Mouse (Mus musculus) induced T-regulatory cell, adult 2 months (primary cell): ENCODE measurements around the gene Hivep1.

Experiments used
- DNase-seq: peaks from one replicate; pipeline ENCODE4 v3.0.0-alpha.2; 2012; ENCODE audit warnings: low read depth

The Hivep1 gene

DNA sequence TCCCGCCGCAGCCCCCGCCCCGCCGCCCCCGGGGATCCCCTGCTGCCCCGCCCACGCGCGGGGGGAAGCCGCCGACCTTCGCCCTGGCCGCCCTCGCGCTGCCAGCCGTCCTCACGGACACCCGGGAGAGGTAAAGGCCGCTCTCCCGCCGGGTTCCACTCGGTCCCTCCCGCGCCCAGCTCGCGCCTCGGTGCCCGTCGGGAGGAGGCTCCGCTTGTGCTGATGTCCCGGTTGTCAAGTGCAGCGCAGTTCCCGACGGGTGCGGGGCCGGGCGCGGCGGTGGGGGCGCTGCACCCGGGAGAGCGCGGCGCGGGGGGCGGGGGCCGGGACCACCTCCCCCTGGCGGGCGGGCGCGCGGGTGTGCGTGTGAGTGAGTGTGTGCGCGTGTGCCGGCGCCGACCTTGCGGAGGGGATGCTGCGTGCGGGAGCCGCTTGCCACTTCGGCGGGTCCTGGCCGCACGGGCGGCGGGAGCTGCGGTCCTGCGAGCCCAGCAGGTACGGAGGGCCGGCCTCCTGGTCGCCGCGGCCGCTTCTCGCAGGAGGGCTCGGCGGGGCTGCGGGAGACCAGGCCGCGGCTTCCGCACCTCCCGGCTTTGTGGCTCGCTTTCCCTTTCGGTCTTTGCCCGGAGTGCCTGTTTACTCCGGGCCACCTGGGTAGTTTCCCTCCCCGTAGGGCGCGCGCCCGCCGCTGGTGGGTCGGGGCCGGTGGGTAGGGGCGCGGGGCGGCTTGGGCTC is at the start of gene Hivep1:
TSS of gene Hivep1 (plus strand) at position 61 of the 735 bp plus-strand sequence.
- DNase-seq = no peak

DNA sequence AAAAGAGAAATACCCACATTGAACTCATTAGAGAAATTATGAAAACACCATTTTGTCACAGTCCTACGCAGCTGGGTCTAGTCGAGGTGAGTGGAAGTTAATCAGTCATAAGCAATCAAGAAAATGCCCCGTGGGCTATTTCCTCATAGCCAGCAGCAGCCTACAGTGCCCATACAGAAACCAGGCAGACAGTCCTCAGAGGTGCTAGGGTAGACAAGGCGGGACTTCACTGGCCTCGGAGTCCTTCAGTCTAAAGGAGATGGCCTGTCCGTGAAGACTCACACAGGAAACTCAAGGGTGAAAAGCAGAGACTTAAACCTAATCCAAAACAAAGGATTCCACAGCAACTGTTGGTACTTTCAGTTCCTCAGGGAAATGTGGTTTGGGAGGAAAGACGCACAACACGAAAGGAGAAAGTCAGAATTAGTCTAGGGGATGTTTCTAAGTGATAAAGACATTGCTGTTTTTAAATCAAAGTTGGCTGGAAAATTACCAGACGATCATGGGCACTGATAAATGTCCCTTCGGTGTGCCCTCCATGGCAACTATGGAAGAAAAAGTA is 36.3 kb upstream of the Hivep1 start:
- DNase-seq = no peak

DNA sequence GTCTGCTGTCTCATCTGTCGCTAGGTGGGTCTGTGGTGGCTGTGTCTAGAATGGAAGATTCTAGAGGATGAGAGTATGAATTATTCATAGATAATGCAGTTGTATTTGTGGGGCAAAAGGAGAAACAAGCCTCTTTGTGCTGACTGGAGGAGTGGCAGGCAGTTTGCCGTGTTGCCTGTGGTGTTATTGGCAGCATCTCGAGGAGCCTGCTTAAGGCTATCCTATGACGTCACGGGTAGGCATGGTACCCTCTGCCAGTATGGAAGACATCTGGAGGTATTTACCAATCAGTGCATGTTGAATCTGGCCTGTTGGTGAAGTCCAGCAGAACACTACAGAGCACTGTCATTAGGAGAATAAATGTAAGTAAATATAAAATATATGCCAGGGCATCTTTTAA is 35.6 kb upstream of the Hivep1 start:
- DNase-seq = no peak

DNA sequence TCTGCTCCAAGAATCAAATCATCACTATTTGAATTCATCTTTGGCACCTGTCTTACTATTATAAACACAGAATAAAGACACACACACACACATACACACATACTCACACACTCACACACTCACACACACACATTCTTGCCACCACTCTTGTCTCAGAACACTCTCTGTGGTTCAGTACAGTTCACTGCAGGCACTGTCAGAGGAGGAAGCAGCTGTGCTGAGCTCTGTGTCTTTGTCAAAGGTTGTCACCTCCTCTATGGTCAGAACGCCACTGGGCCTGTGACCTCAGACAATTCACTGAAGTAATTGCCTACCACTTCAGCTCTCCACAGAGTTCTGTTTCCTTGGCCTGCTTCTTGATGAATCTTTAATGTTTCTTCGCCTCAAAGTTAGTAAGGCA is 33.5 kb upstream of the Hivep1 start:
- no peak for DNase-seq

DNA sequence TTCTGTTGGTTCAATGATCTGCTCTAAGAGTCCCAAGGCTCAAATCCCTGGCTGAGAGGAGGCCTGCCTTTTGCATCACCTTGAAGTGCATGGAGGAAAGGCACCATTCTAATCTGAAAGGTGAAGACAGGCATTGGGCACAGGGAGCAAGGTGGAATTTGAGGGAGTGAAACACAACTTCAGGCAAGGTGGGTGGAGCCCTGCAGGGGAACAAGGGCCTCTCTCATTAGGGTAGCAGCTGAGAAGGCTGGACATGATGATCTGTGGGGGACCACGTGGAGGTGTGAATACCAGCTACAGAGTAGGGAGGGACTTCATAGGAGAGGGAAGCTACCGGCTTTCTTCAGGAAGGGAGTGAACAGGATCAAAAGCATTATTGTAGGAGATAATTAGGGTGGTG is 10.6 kb upstream of the Hivep1 start:
- DNase-seq = no peak

DNA sequence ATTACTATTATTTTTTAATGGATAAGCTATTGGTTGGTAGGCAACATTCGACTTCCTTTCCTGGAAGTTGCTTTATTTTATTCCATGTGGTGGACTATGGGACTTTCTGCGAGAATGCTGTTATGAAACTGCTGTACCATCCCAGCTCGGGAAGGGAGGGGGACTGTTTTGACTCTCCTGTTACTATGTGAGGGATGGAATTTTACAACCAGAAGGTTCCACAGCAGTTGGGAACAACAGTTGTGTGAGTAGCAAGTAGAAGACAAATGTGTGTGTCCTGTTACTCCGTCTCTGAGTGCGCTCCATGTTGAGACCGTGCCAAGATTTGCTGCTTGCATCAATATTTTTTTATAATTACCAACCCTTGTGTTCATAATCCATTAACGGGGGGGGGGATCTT is 8.4 kb upstream of the Hivep1 start:
- DNase-seq = no peak

DNA sequence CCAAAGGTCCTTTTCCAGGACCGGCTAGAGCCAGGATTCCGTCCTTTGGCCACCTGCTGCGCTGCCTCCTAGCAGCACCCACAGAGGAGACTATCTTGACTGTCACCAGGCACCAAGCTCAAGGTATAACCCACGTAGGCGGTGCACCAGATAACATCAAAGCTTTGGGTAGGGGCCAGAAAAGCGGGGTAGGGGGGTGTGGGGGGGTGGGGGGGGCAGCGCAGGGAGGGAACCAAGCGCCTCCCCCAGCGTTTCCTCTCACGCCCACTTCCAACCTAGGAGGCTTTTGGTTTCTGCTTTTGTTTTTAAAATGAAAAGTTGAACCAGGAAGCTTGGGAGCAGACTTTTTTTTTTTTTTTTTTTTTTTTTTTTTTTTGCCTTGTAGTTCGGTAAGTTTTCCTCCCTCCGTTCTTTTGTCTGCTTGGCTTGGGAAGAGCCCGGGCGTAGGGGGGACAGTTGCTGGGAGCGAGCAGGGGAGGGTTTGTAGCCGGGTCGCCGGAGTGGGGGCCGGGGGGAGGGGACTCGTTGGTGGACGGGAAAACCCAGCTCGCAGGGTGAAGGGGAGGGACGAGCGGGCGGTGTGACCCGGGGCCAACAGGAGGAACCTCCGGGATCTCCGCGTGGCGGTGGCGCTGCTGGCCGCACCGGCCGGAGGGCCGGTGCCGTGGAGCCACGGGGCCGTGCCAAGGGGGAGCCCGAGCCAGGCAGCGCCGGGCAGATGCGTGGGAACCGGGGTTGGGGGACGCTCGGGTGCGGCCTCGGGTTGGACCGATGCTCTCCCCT is 2.6 kb upstream of the Hivep1 start:
- DNase-seq = peak; percentile 89

DNA sequence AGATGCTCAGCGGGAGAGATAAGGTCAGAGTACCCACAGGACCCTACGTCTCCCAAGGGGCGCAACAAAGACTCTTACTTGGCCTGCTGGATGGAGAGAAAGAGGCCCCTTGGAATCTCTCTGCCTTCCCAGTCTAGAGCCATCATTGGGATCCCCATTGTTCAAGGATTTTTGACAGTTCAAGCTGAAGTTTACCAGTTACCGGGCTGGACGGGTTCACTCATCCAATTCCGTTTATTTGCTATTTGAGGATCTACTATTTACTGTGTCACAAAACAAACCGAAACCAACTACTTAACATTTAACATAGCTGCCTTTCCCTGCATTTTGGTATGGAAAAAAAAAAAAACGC is 2.1 kb upstream of the Hivep1 start:
- DNase-seq = peak; percentile 72

DNA sequence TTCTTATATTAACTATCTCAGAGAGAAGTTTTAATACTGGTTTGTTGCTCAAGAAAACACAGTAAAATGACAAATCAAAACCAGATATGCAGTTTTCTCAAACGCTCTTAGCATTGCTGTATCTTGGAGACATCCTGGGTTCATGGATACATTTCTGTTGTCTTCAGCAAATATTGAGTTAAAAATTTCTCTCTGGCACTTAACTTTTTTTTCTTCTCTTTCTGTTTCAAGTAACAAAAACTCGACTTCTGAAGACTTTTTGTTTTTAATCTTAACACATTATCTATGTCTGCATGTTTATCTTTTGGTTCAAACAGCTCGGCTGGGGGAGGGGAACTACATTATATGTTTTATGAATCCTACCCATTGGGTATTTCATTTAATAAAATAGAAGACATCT is 1.7 kb upstream of the Hivep1 start:
- peak; percentile 76 for DNase-seq

DNA sequence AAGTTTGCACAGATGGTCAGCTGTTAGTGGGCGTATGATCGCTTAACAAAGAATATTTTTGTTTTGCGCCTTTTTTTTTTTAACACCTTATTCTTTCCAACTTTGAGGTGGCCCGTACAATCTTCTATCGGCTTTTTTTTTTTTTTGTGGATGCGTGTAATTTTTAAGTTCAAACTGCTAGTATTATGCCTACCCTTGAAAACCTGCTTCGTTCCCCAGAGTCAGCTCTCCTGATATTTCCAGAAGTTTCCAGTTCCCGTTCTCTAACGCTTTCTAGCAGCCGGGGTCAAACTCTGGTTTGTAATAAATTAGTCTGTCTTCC is 980 bp upstream of the Hivep1 start:
- DNase-seq = no peak

DNA sequence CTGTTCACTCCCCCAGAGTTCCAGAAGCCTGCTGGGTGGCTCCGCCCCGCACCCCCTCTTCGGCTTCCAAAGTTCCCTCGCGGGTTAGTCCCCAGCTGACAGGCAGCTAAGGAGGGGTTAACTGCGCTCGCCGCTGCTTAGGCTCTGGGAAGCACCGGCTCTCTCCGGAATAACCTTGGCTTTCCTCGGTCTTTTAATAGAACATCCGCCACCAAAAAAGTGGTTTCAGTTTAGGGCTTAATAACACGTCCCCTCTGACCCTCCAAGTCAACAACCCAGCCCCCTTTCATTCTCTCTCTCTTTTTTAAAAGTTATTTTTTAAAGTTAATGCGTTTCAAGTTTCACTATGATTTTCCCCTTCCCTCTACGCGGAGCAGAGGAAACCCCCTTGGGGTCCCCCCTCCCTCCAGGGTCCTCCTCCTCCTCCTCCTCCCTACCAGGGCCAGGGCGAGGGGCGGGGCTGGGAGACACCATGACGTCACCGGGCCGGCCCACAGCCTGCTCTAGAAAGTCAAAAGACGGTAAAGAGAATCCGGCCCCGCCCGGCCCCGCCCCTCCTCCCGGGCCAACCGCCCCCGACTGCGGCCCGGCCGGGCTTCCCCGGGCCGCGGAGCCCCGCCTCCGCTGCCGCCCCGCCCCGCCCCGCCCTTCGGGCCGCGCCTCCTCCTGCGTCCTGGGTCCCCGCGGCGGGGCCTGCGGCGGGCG is 467 bp upstream of the Hivep1 start:
- DNase-seq = peak; percentile 99

DNA sequence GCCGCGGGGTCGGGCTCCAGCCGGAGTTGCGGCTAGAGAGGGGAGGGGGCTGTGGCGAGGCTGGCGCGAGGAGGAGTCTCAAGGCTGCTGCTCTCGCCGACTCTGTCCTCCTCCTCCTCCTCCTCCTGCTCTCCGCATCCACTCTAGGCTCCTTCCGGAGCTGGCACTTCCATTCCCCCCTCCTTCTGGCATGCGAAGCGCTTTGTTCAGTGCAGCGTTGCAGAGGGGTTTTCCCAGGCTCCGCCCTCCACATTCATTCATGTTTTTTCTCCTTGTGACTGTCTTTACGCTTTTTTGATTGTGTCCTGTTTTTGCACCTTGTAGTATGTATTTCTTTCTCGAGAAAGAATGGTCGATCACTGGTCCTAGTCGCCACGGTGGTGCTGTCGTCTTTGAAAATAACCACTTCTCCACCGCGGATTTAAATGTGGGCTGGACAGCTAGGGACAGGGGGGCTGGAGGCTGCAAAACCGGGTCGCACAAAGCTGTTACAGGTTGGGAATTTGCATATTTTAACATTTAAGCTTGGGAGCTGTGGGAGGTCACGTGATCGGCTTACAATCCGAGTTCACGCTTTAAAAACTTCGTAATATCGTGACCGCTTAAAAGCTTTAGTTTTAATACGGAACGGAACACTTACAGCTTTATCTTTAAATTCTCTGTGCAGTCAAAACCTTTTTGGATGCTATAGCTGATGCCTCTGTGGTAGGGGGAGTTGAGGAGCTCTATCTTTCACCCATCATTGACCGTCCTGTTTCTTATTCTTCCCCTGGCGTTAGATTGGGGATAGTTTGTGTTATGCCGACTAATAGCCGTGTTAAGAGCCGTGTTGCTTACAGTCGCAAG is 1.1 kb downstream of the Hivep1 start:
- DNase-seq = peak; percentile 96

DNA sequence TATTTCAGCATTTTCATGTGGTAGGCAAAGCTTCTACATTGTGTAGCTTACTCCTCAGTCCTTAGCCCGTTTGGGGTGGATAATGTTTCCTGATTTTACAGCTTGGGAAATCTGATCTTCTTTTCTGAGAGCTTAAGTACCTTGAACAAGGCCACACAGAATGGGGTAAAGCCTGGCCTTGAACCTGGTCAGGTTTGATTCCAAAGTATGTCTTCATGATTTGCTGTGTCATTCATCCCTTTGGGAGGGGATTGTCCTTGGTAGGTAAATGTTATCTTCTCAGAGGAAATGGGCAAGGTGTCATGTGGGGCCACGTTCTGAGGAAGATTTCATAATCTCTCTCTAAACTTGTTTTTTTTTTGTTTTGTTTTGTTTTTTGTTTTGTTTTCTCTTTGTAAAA is 1.8 kb downstream of the Hivep1 start:
- peak; percentile 63 for DNase-seq

DNA sequence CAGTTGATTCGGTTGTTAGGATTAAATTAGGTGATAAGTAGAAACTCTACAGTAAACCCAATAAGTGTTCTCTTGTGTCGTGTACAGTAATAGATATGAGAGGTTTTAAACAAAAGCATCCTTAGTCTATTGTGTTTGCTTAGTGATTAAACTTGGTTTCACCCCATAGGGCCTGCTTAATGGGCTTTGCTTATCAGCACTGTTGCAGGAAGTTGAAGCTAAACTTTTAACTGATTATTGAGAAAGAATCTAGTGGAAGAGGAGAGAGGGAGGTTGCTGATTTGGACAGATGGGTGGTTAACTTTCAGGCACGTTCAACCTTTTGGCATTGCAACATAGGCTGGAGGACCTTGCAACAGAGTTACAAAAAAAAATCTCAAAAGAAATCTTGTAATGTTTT is 2.3 kb downstream of the Hivep1 start:
- DNase-seq = no peak

DNA sequence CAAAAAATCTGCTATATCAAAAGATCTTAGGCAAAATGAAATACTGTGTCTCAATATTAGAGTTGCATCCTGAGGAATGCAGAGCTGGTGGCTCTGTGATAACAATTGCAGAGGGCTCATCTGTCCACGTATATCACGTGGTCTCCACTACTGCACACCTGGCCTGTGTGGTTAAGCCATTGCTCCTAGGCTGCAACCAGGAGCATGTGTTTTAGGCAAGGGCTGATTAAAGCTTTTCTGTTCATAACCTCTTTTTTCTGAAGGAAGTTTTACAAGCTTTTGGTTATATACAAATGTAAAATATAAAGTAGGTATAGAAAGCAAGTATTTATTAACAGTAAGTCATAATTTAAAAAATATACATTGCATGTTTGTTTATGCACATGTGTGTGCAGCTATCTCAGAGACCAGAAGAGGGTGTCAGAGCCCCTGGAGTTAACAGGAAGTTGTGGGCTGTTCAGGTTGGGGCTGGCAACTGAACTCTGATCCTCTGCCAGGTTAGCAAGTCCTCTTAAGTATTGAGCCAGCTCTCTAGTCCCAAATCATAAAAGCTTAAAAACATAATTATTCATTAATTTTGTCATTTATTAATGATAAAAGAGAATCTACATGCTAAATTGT is 5.0 kb downstream of the Hivep1 start:
- peak; percentile 40 for DNase-seq

DNA sequence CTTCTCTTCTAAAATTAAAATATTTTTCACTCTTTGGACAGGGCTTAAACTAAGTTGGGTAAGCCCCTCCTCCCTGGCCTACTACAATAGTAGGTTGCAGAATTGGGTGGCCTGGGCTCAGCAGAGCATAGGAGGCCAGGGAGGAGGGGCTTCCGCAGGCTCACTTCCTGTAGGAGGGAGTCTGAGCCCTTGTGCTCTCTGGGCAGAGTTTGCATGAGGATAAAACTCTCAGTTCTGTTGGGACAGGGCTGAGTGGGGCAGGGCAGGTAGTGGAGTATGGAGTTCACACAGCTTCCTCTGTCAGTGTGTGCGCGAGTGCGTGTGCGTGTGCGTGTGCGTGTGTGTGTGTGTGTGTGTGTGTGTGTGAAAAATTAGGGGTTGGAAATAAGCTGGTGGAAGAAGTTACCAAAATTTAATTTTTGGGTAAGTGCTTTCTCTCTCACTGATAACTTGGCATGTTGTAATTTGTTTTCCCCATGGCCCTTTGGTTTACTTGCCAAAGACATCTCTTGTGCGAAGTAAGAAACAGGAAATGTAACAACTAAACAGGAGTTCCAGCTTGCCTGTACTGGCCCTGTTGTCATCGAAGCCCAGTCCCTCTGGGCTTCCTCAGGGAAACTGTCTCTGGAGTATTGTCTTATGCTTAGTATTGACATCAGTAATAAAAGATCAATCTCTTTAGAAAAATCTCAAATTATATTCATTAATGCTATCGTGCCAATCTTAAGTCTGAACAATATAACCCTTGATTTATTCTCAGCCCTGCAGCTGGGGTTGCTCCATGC is 9.2 kb downstream of the Hivep1 start:
- DNase-seq = peak; percentile 55

DNA sequence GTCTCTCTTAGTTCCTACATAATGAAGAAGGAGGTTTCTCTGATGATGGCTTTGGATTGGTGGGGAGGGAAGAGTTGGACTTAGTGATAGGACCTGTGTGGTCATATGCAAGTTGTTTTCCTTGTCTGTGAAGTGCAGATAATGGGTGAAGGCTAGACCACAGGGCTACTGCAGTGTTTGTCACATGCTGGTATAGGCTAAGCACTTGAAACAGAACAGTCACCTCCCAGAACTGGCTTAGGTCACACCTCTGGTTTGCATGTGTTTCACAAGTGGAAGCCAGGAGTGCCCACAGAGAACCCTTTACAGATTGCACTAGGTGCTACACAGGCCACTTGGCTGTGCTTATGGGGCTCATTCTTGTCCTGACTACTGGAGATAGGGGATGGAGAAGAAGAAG is 12.4 kb downstream of the Hivep1 start:
- no peak for DNase-seq

DNA sequence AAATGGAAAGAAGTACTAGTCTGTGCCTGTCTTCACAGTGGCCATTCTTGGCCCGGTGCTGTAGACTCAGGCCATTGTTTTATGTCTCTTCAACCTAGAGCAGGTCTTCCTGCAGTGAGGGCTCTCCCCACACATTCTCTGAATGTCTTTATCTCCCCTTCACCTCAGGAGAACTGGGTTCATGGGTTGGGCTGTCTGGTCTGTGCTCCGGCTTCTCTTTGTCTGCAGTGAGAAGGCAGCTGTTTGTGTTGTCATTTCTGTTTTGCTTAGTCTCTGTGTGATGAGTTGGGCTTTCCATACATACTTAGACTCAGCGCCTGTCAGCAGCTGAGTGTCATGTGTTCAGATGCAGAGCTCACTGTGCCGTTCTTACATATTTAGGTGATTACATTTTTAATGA is 18.4 kb downstream of the Hivep1 start:
- DNase-seq = no peak

DNA sequence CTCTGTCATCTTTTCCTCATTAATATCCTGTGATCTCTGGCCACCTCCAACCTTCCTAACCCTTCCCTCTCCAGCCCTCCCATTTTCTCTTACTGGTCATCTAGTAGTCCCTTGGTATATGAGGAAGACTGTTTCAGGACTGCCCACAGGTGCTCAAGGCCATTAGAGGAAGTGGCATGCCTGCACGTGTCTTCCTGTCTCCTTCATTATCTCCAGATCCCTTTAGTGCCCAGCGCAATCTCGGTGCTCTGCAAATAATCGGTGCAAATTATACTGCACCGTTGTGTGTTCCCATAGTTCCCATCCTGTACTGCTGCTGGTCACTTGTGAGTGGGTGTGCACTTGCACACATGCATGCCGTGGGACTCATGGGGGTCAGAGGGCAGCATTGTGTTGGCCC is 19.2 kb downstream of the Hivep1 start:
- DNase-seq = no peak

DNA sequence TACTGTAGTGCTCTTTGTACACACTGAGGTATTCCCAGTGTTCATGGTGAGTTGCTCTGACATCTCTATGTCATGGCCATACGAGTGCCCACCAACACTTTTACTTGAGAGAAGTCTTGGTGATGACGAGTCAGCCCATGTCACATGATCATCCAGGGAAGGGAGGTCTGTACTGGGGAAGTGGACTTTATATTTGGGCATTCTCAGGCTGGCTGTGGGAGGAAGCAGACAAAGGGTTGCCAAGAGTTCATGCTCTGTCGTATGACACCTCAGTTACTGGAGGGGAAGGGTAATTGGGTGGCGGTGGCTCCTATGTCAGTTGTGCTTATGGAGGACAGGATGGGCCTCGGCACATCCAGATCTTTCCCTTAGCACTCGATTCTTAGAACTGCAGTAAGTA is 21.5 kb downstream of the Hivep1 start:
- DNase-seq = no peak

DNA sequence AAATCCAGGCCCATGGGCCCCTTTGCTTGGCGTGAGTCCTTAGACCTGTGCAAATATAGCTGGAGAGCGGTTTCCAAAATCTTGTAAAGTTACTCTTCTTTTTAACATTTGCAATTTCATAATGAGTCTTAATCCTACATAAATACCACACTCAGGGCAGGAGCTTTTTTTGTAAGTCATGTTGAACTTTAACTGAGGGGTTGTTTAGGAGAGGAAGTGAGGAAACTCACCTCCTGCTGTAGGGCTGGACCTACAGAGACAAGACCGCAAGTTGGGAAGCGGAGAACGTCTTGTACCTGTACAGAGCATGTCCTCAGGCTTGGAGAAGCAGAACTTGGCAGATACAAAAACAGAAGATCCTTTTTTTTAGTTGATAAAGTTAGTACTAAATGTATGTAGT is 23.7 kb downstream of the Hivep1 start:
- DNase-seq = no peak
